Mouse (Mus musculus) urinary bladder, postnatal 4 days (tissue): ENCODE results near the gene Camta1.

Experiments
- DNase-seq, 2 experiments: peaks; one replicate each; pipeline ENCODE4 v3.0.0; 2021 to 2022; ENCODE audit warnings: low spot score in 2 of 2

The Camta1 gene

DNA sequence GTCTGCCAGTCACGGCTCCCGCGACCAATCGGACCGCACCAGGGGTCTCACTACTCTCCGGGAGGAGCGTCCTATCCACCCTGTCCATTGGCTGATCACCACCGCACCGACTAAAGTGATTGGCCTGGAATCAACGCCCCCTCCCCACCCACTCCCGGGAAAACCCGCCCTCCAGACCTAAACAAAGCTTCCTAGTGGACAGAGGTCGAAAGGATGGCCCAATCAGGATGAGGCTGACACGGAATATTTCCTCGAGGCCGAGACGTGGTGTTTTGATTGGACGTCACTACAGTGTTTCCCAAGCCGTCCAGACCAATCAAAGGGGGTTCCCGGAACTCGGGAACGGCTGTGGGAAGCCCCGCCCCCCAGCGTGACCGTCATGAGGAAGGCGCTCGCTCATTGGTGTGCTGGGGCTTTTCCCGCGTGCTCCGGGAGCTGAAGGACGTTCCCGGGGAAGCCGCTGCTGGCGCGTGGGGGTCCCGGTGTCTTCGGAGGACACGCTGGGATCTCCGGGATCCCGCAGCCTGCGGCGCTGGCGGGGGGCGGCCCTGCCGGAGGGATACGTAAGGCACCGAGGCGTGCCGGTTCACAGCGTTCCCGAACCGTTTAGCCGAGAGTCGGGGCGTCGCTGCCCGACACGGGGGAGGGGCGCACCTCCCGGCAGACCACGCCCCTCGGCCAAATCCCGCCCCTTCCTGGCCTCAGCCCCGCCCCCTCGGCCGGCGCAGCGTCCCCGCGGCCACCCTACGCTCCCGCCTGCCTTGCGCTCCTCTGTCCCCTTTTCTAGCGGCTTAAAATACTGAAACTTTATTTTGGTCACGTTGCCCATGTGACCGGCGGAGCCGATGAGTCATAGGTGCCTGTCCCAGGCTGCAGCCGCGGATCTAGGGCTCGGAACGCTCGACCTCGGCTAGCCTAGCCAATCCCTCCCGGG, at the start of gene Camta1:
Camta1 (minus strand) TSS at position 71 of the 934 bp plus-strand sequence.
- DNase-seq = peak; percentile 98 to 99

DNA sequence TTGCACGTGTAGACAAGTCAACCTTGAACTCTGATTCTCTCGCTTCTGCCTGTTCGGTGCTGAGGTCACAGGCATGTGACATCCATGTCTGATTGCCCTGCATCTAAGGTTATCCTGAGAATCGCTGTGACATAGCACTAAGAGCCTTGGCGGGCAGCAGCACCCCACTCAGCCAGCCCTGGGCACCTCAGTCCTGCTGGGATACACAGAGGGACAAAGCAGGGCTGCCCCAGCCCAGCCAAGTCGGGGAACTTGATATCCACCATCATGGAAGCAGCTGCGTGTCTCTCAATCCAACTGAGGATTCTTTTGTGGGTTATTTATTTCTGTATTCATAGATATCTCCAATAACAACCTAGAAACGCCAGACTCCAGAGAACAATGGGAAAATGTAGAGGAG, 47.1 kb upstream of the Camta1 start:
- no peak for DNase-seq

DNA sequence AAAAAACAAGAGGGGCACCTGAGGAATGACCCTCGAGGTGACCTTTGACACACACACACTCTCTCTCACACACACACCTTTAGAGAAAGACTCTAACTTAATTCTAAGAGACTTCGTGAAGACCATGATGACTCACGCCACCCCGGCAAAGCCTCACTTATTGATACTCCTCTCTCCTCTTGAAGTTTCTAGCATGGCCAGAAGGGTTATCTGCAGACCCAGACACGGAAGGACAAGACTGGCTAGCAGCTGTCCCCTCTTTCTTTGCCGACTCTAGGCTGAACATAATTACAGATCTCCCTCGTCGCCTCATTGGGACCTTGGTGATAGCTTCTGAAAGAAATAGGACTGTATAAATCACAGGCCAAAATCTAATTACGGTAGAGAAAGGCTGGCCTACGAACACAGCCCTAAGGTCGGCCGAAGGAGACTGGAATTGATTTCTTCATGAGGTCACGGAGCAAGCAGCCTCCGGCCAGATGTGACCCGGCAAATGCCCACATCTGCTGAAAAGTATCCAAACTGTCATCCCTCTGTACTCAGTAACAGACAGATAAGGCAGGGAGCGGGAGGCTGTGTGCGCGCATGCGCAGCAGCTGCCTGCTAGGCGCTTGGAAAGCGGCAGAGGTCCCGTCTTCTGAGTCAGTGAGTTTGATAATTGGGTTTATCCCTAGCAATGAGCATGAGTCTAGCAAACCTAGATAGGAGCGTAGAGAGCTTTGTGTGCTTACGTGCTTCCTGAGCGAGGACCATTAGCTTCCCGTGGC, 46.1 kb upstream of the Camta1 start:
- no peak for DNase-seq

DNA sequence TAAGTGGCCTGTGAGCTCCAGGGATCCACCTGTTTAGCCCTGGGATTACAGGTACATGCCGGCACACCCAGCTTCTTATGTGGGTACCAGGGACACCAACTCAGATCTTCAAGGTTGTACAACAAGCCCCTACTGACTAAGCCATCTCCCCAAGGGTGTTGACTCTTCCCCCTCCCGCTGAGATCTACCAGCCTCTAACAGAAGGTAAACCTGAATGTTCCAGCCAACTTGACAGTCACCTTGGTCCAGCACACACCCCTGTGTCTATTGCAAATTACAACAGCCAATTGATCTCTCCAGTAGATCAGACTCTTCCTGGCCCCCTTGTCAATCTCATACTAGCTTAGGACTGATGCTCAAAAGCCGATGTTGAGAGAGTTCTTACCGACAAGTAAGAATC, 43.9 kb upstream of the Camta1 start:
- DNase-seq = no peak

DNA sequence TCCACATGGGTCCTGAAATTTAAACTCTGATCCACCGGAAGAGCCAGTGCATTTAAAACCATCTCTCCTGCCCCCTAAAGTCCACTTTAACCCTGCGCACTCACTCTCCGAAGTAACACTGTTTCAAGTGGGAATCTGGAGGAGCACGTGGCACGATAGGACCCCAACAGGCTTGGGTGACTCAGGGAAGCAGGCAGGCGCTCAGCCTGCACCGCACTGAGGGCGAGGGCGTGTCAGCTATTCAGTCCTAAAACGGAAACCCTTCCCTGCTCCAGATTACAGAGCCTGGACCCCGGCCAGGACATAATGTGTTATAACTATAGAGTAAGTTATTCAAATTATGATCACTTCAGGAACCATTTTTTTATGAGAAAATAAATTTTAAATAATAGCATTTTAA, 42.4 kb upstream of the Camta1 start:
- no peak for DNase-seq

DNA sequence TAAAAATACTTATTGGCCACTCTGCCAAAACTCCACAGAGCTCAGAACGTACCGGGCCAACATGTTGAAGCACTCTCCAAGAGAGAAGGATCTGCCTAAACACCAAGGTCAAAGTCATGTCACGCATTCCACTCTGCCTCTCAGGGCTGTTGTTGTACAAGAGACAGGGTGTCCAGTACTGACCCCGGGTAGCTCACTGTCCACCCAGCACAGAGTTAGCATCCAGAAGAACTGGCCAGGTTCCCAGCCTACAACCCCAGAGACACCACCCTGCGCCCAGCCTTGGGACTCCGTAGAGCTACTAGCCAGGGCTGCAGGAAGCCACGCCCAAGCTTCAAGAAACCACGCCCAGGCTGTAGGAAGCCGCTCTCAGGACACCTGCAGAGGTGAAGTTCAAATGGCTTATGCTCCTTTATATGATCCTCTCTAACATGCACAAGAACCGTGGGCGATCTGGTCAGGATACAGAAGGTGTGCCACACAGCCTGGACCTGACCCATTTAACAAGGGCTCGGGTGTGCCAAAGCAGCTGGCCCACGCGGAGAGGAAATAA, 41.1 kb upstream of the Camta1 start:
- DNase-seq = peak in 1 of 2 experiments; percentile 65

DNA sequence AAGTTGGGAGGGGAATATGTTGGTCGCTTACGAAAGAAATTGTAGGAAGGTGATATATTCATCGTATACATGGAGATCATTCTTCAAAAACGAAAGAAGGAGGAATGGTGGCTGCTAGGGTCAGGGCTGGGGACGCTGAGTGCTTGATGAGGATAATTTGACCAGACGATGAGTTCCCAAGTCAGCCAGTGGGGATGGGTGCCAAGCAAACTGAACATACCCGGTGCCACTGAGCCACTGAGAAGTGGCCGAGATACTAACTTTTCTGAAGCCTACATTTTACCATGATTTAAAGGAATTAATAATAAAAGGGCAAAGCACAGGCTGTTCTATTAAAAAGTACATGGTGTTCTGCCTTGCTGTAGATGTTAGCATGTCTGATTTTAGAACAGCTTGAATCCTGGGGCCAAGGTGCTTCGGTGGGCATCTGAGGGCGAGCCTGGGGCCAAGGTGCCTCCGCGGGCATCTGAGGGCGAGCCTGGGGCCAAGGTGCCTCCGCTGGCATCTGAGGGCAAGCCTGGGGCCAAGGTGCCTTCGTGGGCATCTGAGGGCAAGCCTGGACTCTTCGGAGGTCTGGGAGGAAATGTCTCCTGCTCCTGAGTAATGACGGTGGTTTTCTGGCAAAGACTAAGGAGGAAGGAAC, 40.5 kb upstream of the Camta1 start:
- DNase-seq = peak in 1 of 2 experiments; percentile 32

DNA sequence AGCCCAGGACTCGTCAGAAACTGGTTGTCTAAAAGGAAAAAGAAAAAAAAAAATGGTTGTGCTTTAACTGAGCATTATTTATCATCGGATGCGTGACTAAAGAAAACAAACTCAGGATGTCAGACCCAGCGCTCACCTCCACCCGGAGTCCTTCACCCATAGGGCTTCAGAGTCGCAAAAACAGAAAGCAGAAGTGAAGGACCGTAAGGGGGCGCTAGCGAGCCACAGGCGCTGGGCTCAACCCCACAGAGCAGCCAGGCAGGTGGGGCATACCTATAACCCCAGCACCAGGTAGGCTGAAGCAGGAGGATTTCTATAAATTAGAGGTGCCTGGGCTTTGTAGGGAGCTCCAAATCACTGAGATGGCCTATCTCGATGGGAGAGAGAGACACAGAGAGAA, 39.7 kb upstream of the Camta1 start:
- no peak for DNase-seq

DNA sequence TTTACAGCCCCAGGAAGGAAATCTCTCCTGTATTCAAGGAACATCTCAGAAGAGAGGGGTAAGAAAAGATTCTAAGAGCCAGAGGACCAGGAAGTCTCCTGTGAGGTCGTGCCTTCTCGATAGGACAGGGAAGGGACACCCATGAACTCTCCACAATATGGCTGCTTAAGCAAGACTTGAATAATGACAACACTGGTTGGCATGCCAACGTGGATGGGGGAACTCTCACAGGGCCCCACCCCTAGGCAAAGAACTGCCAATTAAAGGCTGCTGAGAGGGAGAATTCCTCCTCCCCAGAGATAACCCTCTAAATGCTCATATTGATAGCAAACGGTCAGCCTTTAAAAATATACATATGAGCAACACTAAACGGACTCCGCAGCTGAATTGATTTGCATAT, 39.1 kb upstream of the Camta1 start:
- DNase-seq = no peak

DNA sequence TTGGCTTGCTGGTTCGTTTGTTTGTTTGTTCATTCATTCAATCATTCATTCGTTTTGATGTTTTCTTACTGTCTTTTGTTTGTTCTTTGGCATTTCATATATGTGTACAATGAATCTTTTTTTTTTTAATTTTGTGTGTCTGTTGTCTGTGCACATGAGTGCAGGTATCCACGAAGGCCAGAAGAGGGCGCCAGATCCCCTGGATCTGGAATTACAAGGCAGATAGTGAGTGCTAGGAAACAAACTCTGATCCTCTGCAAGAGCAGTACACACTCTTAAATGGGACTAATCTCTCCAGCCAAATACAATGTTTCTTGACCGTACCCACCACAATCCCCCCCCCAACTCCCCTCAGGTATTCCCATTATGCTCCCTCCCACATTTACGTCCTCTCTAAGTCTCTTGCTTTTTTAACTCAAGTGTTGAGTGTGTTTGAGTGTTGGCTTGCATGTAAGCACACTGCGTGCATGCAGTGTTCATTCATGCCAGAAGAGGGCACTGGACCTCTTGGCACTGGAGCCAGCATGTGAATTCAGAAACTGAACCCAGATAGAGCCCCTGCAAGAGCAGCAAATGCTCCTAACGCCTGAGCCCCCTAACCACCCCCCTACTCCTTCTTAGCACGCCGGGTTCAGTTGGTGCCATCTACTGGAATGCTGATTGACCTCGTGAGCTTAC, 38.2 kb upstream of the Camta1 start:
- no peak for DNase-seq

DNA sequence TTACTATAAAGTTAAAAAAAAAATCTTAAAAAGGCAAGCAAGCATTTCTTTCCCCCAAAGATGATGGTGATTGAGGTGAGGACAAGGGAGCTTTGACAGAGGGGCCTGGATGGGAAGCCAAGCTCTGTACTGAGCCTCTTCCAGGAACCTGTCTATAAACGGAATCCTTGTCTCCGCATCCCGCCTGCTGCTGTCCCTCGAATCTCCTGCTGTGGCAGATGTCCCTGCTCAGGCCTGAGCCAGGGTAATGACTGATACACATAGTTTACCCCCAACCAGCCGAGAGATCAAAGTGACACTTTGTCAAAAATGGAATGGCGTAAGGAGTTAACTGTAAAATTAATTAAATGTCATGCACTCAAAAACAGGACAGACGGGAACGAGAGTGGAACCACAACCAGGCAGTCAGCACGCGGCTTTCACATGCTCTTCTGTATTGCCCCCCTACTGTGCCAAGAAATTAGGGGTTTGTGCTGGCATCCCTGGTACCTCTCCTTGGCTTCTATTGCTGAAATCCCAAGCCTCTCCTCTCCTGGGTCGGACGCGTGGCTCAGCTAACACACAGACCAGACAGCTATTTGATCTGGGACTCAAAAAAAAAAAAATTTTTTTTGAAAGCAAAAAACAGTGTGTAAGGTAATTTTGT, 37.0 kb upstream of the Camta1 start:
- DNase-seq = no peak

DNA sequence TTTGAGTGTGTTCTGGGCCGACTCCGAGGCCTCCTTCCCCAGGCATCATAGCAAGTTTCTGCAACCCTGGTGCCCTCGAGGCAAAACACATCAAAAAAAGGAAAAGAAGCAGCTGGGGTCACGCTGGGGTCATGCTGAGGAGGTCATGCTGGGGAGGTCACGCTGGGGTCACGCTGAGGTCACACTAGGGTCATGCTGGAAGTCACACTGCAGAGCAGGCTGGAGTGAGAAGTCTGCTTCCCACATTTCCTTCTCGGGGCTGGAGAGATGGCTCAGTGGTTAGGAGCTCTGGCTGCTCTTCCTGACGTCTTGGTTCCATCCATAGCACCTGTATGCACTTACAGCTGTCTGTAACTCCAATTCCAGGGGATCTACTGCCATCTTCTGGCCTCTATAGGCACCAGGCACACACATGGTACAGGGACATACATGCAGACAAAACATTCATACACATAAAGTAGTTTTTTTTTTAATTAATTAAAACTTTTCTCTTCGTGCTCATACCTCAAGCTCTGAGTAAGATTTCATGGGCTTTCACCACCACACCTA, 35.5 kb upstream of the Camta1 start:
- no peak for DNase-seq

DNA sequence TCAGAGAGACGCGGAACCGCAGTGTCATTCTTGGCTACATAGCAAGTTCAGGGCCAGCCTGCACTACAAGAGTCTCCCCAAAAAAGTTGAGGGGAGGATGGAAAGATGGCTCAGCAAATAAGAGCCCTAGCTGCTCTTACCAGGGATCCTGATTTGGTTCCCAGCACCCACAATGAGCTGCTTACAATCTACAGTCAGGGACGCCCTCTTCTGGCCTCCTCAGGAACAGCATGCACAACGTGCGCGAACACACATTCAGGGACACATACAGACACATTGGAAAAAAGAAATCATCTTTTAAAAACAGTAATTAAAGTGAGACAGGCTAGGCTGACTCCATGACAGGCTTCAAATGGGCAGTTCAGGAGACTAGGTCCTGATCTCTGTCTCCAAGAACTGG, 33.9 kb upstream of the Camta1 start:
- DNase-seq = no peak

DNA sequence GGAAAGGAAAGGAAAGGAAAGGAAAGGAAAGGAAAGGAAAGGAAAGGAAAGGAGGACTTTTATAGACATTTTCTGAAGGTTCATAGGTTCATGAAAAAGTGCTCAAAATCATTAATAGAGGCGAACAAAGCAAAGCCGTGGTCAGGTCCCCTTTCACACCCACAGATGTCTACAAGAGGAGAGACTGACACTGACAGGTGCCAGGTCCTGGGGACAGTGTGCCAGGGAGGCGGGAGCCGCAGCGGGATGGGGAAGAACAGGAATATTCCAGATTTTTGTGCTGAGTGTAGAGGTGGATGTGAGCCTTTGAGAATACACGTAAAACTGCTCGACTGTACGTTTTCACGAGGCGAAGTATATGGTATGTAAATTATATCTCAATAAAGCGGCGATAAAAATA, 33.2 kb upstream of the Camta1 start:
- no peak for DNase-seq

DNA sequence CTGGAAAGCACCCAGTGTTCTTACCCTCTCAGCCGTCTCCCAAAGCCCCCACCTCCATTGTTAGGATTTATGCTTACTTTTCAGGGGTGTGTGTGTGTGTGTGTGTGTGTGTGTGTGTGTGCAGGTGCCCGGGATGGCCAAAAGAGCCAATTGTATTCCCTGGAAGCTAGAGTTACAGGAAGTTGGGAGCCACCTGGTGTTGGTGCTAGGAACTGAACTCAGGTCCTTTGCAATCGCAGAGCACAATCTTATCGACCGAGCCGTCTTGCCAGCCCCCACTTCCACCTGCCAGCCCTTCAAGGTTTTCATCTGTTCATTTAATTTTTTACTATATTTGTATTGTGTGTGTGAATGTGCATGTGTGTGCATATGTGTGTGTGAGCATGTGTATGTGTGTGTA, 31.6 kb upstream of the Camta1 start:
- DNase-seq = no peak

DNA sequence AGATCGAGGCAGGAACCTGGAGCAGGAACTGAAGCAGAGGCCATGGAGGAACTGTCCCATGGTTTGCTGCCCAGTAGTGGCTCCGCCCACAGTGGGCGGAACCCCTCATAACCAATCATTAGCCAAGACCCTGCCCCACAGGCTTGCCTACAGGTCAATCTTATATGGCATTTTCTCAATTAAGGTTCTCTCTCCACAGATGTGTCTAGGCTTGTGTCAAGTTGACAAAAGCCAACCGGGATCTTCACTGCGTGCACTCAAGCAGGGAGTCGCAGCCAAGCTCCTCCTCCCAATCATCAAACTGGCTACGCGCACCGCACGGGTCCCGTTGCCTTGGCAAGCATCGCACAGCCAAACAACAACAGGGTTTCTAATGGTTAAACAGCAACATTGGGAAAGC, 19.9 kb upstream of the Camta1 start:
- no peak for DNase-seq

DNA sequence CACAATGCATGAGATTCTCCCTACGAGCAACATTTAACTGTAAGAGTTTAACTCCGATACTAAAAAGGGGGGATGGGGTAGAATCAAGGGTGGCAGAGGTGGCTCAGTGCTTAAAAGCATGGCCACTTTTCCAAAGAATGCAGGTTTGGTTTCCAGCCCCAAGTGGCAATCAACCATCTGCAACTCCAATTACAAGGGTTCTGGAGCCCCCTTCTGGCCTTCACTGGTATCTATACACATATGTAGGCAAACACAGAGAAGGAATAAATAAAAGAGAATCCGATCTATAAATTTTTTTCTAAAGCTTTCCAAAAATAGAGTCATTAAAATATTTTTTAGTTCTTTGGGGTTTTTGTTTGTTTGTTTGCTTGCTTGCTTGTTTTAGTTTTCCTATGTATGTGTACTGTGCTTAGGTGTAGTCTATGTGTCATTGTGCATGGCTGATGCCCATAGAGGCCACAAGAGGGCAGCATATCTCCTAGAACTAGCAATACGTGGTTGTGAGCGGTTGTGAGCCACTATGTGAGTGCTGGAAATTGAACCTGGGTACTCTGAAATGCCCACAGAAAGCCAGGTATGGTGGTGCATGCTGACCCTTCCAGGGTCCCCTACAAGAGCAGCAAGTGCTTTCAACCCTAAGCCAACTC, 18.5 kb upstream of the Camta1 start:
- no peak for DNase-seq

DNA sequence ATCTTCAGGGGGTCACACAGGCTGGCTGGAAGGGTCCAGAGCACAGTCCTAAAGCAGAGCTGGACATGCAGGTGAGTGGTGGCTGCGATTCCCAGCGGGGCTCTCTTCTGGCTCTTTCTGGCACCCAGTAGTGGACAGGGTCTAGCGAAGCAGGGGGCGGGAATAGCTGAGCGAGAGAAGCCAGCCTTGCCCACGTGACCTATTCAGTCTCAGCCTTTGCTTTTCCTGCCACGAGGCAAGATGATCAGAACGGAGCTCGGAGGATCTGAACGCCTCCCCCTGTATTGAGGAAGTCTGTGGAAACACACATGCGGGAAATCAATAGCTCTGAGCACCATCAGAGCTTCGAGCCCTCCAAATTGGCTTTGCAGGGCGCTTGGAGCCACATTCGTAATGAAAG, 14.7 kb upstream of the Camta1 start:
- DNase-seq = no peak

DNA sequence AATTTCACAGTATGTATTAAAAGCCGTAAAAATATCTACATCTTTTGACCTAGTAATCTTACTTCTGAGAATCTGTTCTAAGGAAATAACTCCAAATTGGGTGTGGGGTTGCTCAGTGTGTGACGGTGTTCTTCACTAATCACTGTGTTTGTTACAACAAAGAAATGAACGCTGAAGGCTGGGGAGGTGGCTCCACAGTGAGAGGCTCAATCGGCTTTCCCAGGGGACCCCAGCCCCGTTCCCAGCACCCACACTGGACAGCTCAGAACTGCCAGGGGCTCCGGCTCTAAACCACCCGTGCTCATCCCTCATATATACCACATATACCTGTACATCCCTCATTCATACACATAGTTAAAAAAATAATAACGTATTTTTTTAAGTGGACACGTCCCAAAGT, 1.8 kb upstream of the Camta1 start:
- no peak for DNase-seq

DNA sequence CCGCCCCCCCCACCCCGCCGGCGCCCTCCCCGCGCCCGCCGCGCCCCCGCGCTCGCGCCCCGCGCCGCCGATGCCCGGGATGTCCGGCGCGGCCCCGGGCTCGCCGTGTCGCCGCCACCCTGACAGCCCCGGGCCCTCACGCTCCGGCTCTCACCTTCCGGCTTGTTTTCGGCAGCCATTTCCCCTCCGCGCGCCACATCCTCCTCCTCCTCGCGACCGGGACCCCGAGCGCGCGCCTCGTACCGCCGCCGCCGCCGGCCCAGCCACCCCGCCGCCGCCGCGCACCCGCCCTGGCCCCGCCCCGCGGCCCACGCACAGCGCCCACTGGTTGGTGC, 238 bp downstream of the Camta1 start:
- no peak for DNase-seq
